Mouse (Mus musculus) sigmoid colon, adult 10 weeks (tissue): Measurements from ENCODE around the gene Scn4a. TPM values are rescaled to one million over a fixed set of nuclear protein-coding genes. Genes with fewer than 3 reads are reported as not detected.

ENCODE experiments used
- polyA plus RNA-seq: library from polyadenylated mRNA; stranded (reverse); fragments of 350-450 nt; fragmentation: Illumina TruSeq; extraction: RNeasy Lipid Tissue Mini Kit (QIAGEN cat#74804); gene quantifications from one replicate; pipeline ENCODE4 v1.2.3, GENCODE M21; 2014; ENCODE audit warnings: low read depth, low replicate concordance

Gene Scn4a
- polyA plus RNA-seq, result not detected

GRCm38 (mm10) chr11:106353188-106353587 lies at the start of gene Scn4a:
TSS of gene Scn4a (minus strand) at chr11:106353288.

GRCm38 (mm10) chr11:106387791-106388216 lies 34.7 kb upstream of the Scn4a start, which contains the start of gene Icam2:
TSS of gene Icam2 (minus strand) at chr11:106388075.

GRCm38 (mm10) chr11:106365366-106365765 lies 12.3 kb upstream of the Scn4a start, which contains the start of gene Prr29:
TSS of gene Prr29 (plus strand) at chr11:106365472.

GRCm38 (mm10) chr11:106314333-106314812 lies 38.7 kb downstream of the Scn4a start, which contains the start of gene Cd79b:
TSS of gene Cd79b (minus strand) at chr11:106314762.

GRCm38 (mm10) chr11:106301765-106302164 lies 51.3 kb downstream of the Scn4a start, which contains the start of gene Gh:
TSS of gene Gh (minus strand) at chr11:106301865.

GRCm38 (mm10) chr11:106276454-106276853 lies 76.6 kb downstream of the Scn4a start, which contains the start of gene Tcam1:
TSS of gene Tcam1 (plus strand) at chr11:106276672.

GRCm38 (mm10) chr11:106272644-106273310 lies 80.3 kb downstream of the Scn4a start, which contains the start of gene Smarcd2:
TSS of gene Smarcd2 (minus strand) at chr11:106272972.

Other genes with a start within 250 kb of the Scn4a start
- gene Gm10840, start 192.4 kb downstream of the Scn4a start, polyA plus RNA-seq, result not detected
- 1.7 TPM for gene Limd2, start 192.4 kb downstream of the Scn4a start, polyA plus RNA-seq
- gene Strada, start 151.1 kb downstream of the Scn4a start, polyA plus RNA-seq, result 7.5 TPM
- gene Ccdc47, start 136.9 kb downstream of the Scn4a start, polyA plus RNA-seq, result 142 TPM
- gene Ddx42, start 136.4 kb downstream of the Scn4a start, polyA plus RNA-seq, result 57.6 TPM
- 10.4 TPM for gene Ftsj3, start 97.2 kb downstream of the Scn4a start, polyA plus RNA-seq
- gene Psmc5, start 97.1 kb downstream of the Scn4a start, polyA plus RNA-seq, result 16.9 TPM
- 14.8 TPM for gene Smarcd2, start 80.3 kb downstream of the Scn4a start, polyA plus RNA-seq
- not detected for gene Tcam1, start 76.6 kb downstream of the Scn4a start, polyA plus RNA-seq
- gene Gh, start 51.4 kb downstream of the Scn4a start, polyA plus RNA-seq, result not detected
- gene Cd79b, start 38.5 kb downstream of the Scn4a start, polyA plus RNA-seq, result 4.8 TPM
- gene Prr29, start 12.2 kb upstream of the Scn4a start, polyA plus RNA-seq, result not detected
- not detected for gene Icam2, start 34.8 kb upstream of the Scn4a start, polyA plus RNA-seq
- 30.7 TPM for gene Ern1, start 134.6 kb upstream of the Scn4a start, polyA plus RNA-seq